Mouse (Mus musculus) CH12.LX (cell line): Measurements from ENCODE around the gene Zc2hc1b. TPM values are rescaled to one million over a fixed set of nuclear protein-coding genes. Genes with fewer than 3 reads are reported as not detected.
A peak's percentile ranks its signal among the peaks of the same experiment; 100 is the strongest.

Experiments used
- DNase-seq: peaks from one replicate; pipeline ENCODE4 v3.0.0-alpha.2; 2013; ENCODE audit errors: extremely low read depth
- H3K27ac ChIP-seq: 2 replicates; pipeline ENCODE4 v1.5.1; 2012; ENCODE audit warnings: low read depth, mild to moderate bottlenecking, control low read depth, moderate library complexity; ENCODE audit not compliant: insufficient read depth
- H3K27me3 ChIP-seq: replicated peaks from 2 replicates; pipeline ENCODE3; 2012; ENCODE audit warnings: inconsistent platforms
- H3K36me3 ChIP-seq, 2 experiments: replicated peaks in 1 of 2; 2 replicates each; pipeline versions ENCODE3 to v1.6.1; 2012; ENCODE audit warnings: inconsistent platforms in 1 of 2, low read length in 1 of 2, mild to moderate bottlenecking in 1 of 2, mixed read lengths in 1 of 2, moderate library complexity in 1 of 2; ENCODE audit not compliant: control insufficient read depth in 1 of 2, insufficient read depth in 1 of 2
- H3K4me1 ChIP-seq, 2 experiments: 2 replicates each; pipeline ENCODE4 v1.6.1; 2012; ENCODE audit warnings: inconsistent platforms in 1 of 2, moderate library complexity in 1 of 2; ENCODE audit not compliant: insufficient read depth in 2 of 2, control insufficient read depth in 1 of 2
- H3K4me2 ChIP-seq: 2 replicates; pipeline ENCODE4 v1.6.1; 2012; ENCODE audit warnings: low read depth, mild to moderate bottlenecking, control low read depth; ENCODE audit not compliant: poor library complexity, insufficient read depth, severe bottlenecking
- H3K4me3 ChIP-seq, 3 experiments: fragments of 150-350 bp in 1 of 3; sonication (generic) in 1 of 3; replicated peaks in 1 of 3; 2 replicates each; pipeline versions ENCODE3 to v1.5.1; 2011 to 2012; ENCODE audit warnings: low read depth in 2 of 3, low read length in 2 of 3, mild to moderate bottlenecking in 2 of 3, moderate library complexity in 2 of 3, control low read depth in 1 of 3, improper control_type of control experiment in 1 of 3, inconsistent platforms in 1 of 3, mixed read lengths in 1 of 3; ENCODE audit not compliant: poor library complexity in 1 of 3
- H3K79me2 ChIP-seq: replicated peaks from 2 replicates; pipeline ENCODE4 v1.6.1; 2012; ENCODE audit warnings: mild to moderate bottlenecking, moderate library complexity; ENCODE audit not compliant: control insufficient read depth, poor library complexity, insufficient read depth, severe bottlenecking; ENCODE audit errors: extremely low read depth
- H3K9ac ChIP-seq: 2 replicates; pipeline ENCODE4 v1.6.1; 2012; ENCODE audit warnings: low read depth, mild to moderate bottlenecking, control low read depth, moderate library complexity; ENCODE audit not compliant: insufficient read depth
- H3K9me3 ChIP-seq: replicated peaks from 2 replicates; pipeline ENCODE3; 2012; ENCODE audit warnings: low read length, inconsistent platforms, mixed read lengths
- BHLHE40 ChIP-seq: IDR thresholded peaks from 2 replicates; pipeline ENCODE4 v1.6.1; 2011; ENCODE audit warnings: mild to moderate bottlenecking, low read depth, low read length, improper control_type of control experiment
- CHD1 ChIP-seq: IDR thresholded peaks from 2 replicates; pipeline ENCODE4 v1.6.1; 2012; ENCODE audit warnings: low read depth, low read length, improper control_type of control experiment, inconsistent platforms
- CHD2 ChIP-seq: IDR thresholded peaks from 2 replicates; pipeline ENCODE4 v1.6.1; 2011; ENCODE audit warnings: low read length, improper control_type of control experiment
- CTCF ChIP-seq, 2 experiments: IDR thresholded peaks in 1 of 2; conservative IDR thresholded peaks in 1 of 2; 2 replicates each; pipeline ENCODE4 v1.5.1; 2011 to 2012; ENCODE audit warnings: low read depth in 2 of 2, low read length in 2 of 2, improper control_type of control experiment in 1 of 2, inconsistent platforms in 1 of 2, mild to moderate bottlenecking in 1 of 2, moderate library complexity in 1 of 2
- E2F4 ChIP-seq: IDR thresholded peaks from 2 replicates; pipeline ENCODE4 v1.6.1; 2011; ENCODE audit warnings: low read depth, low read length, improper control_type of control experiment; ENCODE audit not compliant: insufficient replicate concordance
- ELF1 ChIP-seq: IDR thresholded peaks from 2 replicates; pipeline ENCODE4 v1.6.1; 2014; ENCODE audit warnings: low read depth, mild to moderate bottlenecking, inconsistent platforms, low read length, improper control_type of control experiment
- EP300 ChIP-seq: IDR thresholded peaks from 2 replicates; pipeline ENCODE4 v1.6.1; 2011; ENCODE audit warnings: low read length, improper control_type of control experiment
- ETS1 ChIP-seq: conservative IDR thresholded peaks from 2 replicates; pipeline ENCODE4 v1.6.1; 2012; ENCODE audit warnings: low read depth, mild to moderate bottlenecking, inconsistent platforms, low read length, improper control_type of control experiment, moderate library complexity
- HCFC1 ChIP-seq: IDR thresholded peaks from 2 replicates; pipeline ENCODE4 v1.6.1; 2012; ENCODE audit warnings: low read depth, mild to moderate bottlenecking, inconsistent platforms, low read length, improper control_type of control experiment
- IRF4 ChIP-seq: IDR thresholded peaks from 2 replicates; pipeline ENCODE4 v1.6.1; 2014; ENCODE audit warnings: low read depth, mild to moderate bottlenecking, inconsistent platforms, low read length, improper control_type of control experiment
- JUN ChIP-seq: IDR thresholded peaks from 2 replicates; pipeline ENCODE4 v1.6.1; 2011; ENCODE audit warnings: low read depth, mild to moderate bottlenecking, low read length, improper control_type of control experiment, moderate library complexity; ENCODE audit not compliant: insufficient read depth
- JUND ChIP-seq: conservative IDR thresholded peaks from 2 replicates; pipeline ENCODE4 v1.6.1; 2011; ENCODE audit warnings: low read depth, low read length, improper control_type of control experiment
- MEF2A ChIP-seq: IDR thresholded peaks from 2 replicates; pipeline ENCODE4 v1.6.1; 2014; ENCODE audit warnings: low read depth, mild to moderate bottlenecking, inconsistent platforms, low read length, improper control_type of control experiment, borderline replicate concordance
- MYC ChIP-seq: IDR thresholded peaks from 2 replicates; pipeline ENCODE4 v1.6.1; 2011; ENCODE audit warnings: low read depth, mild to moderate bottlenecking, improper control_type of control experiment, low read length
- NELFE ChIP-seq: IDR thresholded peaks from 2 replicates; pipeline ENCODE4 v1.6.1; 2011; ENCODE audit warnings: low read depth, low read length, improper control_type of control experiment
- PAX5 ChIP-seq: IDR thresholded peaks from 2 replicates; pipeline ENCODE4 v1.6.1; 2012; ENCODE audit warnings: low read length, inconsistent platforms, mixed read lengths
- POLR2A ChIP-seq: IDR thresholded peaks from 2 replicates; pipeline ENCODE4 v1.6.1; 2011; ENCODE audit warnings: low read depth, mild to moderate bottlenecking, improper control_type of control experiment, low read length
- RAD21 ChIP-seq: IDR thresholded peaks from 2 replicates; pipeline ENCODE4 v1.6.1; 2011; ENCODE audit warnings: low read depth, mild to moderate bottlenecking, low read length, improper control_type of control experiment, moderate library complexity
- SIN3A ChIP-seq: IDR thresholded peaks from 2 replicates; pipeline ENCODE4 v1.6.1; 2012; ENCODE audit warnings: low read length, improper control_type of control experiment, inconsistent platforms
- SMC3 ChIP-seq: IDR thresholded peaks from 2 replicates; pipeline ENCODE4 v1.6.1; 2011; ENCODE audit warnings: low read depth, low read length, improper control_type of control experiment
- TCF12 ChIP-seq: IDR thresholded peaks from 2 replicates; pipeline ENCODE4 v1.6.1; 2014; ENCODE audit warnings: low read depth, mild to moderate bottlenecking, inconsistent platforms, low read length, improper control_type of control experiment
- USF1 ChIP-seq: IDR thresholded peaks from 2 replicates; pipeline ENCODE4 v1.6.1; 2014; ENCODE audit warnings: low read depth, mild to moderate bottlenecking, inconsistent platforms, low read length, improper control_type of control experiment
- ZKSCAN1 ChIP-seq: IDR thresholded peaks from 2 replicates; pipeline ENCODE4 v1.6.1; 2012; ENCODE audit warnings: low read depth, inconsistent platforms, low read length, improper control_type of control experiment, borderline replicate concordance
- ZMIZ1 ChIP-seq: IDR thresholded peaks from 2 replicates; pipeline ENCODE4 v1.6.1; 2012; ENCODE audit warnings: low read depth, mild to moderate bottlenecking, inconsistent platforms, low read length, improper control_type of control experiment
- ZNF384 ChIP-seq: IDR thresholded peaks from 2 replicates; pipeline ENCODE4 v1.6.1; 2012; ENCODE audit warnings: low read depth, low read length, improper control_type of control experiment, inconsistent platforms
- dilution Hi-C: fragments of 300-500 bp; cut with MboI; formaldehyde crosslinking; loops from 2 replicates; pipeline ENCODE4 v1.14.3; 2020; ENCODE audit warnings: low sequenced_read_pairs; ENCODE audit not compliant: extremely low pct_unique_long_range_greater_than_20kb, extremely low pct_ligation_motif_present
- in situ Hi-C: fragments of 300-500 bp; cut with MboI; formaldehyde crosslinking; loops from 3 replicates; pipeline ENCODE4 v1.14.3; 2019; ENCODE audit warnings: low sequenced_read_pairs, low pct_ligation_motif_present, low pct_unique_long_range_greater_than_20kb, mixed read lengths
- polyA plus RNA-seq: library from polyadenylated mRNA; unstranded; fragments of >175 nt; gene quantifications from 2 replicates; pipeline ENCODE4 v1.2.1, GENCODE M21; 2012; ENCODE audit warnings: low read depth; ENCODE audit not compliant: insufficient read length
- total RNA-seq, 2 experiments: library from RNA; depleted of rRNA; stranded (reverse); fragments of 300-350 nt in 1 of 2; fragments of >200 nt in 1 of 2; gene quantifications; 2 replicates each; pipeline ENCODE4 v1.2.3; 2012 to 2014

Zc2hc1b gene
- total and polyA plus RNA-seq, 3 experiments: not detected

DNA sequence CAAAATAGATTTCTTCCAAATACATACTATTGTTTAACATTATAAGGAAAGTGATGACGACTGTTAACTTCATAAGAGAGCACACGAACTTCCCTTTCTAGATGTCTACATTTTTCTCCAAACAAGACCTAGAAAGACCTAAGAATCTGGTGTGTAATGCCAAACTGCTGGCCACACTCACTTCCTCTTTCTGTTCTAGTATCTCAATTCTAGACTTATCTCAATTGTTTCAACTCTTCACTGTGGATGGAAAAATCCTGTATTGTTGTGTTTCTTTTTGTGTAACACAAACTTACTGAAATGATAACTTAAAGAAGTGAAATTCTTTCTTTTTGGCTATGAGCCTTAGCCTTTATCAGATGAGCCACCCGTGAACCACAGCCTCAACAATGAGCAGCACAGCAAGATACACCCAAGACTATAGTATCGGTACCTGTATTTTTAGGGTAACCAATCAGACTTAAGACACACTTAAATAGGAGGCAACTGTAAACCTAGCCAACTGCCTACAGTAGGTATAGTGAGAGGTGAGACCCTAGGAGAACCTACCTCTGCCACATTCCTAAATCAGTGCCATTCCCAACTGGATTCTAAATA lies 6.4 kb upstream of the Zc2hc1b start:
- no peaks in the 10 kb centered on the region for H3K27me3 ChIP-seq
- dilution Hi-C loops: no loop called here
- H3K4me3 ChIP-seq: no peak overlapping the region
- 0 out of 2 replicates have a peak overlapping the region, but pooled peaks have one; percentile 24 for H3K9ac ChIP-seq
- H3K4me2 ChIP-seq: peak overlapping the region; percentile 34
- in situ Hi-C loops: no loop called here
- no peaks in the 10 kb centered on the region for H3K9me3 ChIP-seq
- H3K4me1 ChIP-seq: peaks cover 11 to 38% of the 10 kb centered on the region in 2 experiments
- peak overlapping the region; percentile 58 for H3K27ac ChIP-seq
- H3K36me3 ChIP-seq: peaks cover 57 to 82% of the 10 kb centered on the region in 2 experiments
- DNase-seq: peak; percentile 60
- TF ChIP-seq HCFC1 (no peak), PAX5 (no peak), IRF4 (peak; percentile 93), ETS1 (peak; percentile 66; the same call in 1 of the 2 replicates), CTCF (conservative IDR thresholded peaks at IDR 0.05 in 1 of 2, IDR thresholded peaks at IDR 0.05 in 1 of 2; ENCODE audit: low read depth in 2 of 2, low read length in 2 of 2) (no peak), CHD1 (no peak), EP300 (peak; percentile 98), CHD2 (peak; percentile 70), ZKSCAN1 (no peak), E2F4 (no peak), MYC (peak; percentile 80), ELF1 (peak; percentile 51), POLR2A (no peak), MEF2A (peak; percentile 56; the same call in 1 of the 2 replicates), BHLHE40 (peak; percentile 41; the same call in 1 of the 2 replicates), SMC3 (no peak), RAD21 (no peak; the same call in 1 of the 2 replicates), TCF12 (0 out of 2 replicates have a peak, but pooled peaks have one; percentile 32), JUND (peak; percentile 75), JUN (peak; percentile 83)
- H3K79me2 ChIP-seq: peaks cover 4% of the 10 kb centered on the region; the same call in 1 of the 2 replicates

DNA sequence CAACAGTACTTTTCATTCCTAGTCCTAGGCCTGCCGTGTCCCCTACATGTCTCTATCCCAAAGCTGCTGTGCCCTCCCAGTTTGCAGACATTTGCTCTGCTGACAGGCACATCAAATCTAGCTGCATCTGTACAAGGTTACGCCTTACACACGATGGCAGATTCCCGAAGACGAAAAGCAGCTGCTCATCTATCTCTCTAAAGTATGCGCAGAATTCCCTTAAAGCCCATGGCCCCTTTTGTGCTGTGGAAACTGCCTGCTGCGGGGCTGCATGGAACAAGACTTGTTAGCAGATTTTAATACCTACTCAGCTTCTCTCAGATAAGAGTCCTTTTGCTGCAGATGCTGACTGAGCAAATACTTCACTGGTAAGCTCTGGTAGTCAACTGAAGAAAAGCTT lies 2.4 kb upstream of the Zc2hc1b start:
- peaks cover 7 to 20% of the 10 kb centered on the region in 2 experiments for H3K4me1 ChIP-seq
- no peak overlapping the region for H3K4me3 ChIP-seq
- H3K4me2 ChIP-seq: no peak overlapping the region
- no peaks in the 10 kb centered on the region for H3K27me3 ChIP-seq
- H3K79me2 ChIP-seq: no peaks in the 10 kb centered on the region
- H3K9ac ChIP-seq: no peak overlapping the region
- dilution Hi-C loops (no loop called here), in situ Hi-C loops (no loop called here)
- H3K9me3 ChIP-seq: no peaks in the 10 kb centered on the region
- no peak overlapping the region for H3K27ac ChIP-seq
- no peak for DNase-seq
- TF ChIP-seq ETS1 (no peak), USF1 (no peak), SIN3A (no peak), NELFE (no peak), ZMIZ1 (no peak), ELF1 (no peak), MYC (no peak), ZNF384 (no peak), RAD21 (no peak), BHLHE40 (no peak), SMC3 (no peak), IRF4 (no peak)
- H3K36me3 ChIP-seq: peaks cover 63 to 90% of the 10 kb centered on the region in 2 experiments
